Mouse (Mus musculus) E14TG2a.4 (cell line): ENCODE results near the gene Naip5.
"Not testable (repeated sequence)": the region's sequence is repeated elsewhere in the genome, so short reads cannot be mapped to it uniquely, and the experiment has no call there.

Experiments
- H3K27me3 ChIP-seq: 2 replicates; pipeline ENCODE4 v1.6.1; 2014; ENCODE audit warnings: low read length, control low read depth; ENCODE audit not compliant: insufficient read depth
- H3K36me3 ChIP-seq: 2 replicates; pipeline ENCODE4 v1.6.1; 2014; ENCODE audit warnings: low read length, control low read depth; ENCODE audit not compliant: insufficient read depth
- H3K4me1 ChIP-seq: replicated peaks from 2 replicates; pipeline ENCODE4 v1.6.1; 2014; ENCODE audit warnings: low read depth, low read length, control low read depth
- H3K4me3 ChIP-seq: replicated peaks from 2 replicates; pipeline ENCODE4 v1.5.1; 2014; ENCODE audit warnings: mild to moderate bottlenecking, low read length
- H3K9me3 ChIP-seq: 2 replicates; pipeline ENCODE4 v1.6.1; 2014; ENCODE audit warnings: low read length, control low read depth
- CTCF ChIP-seq: conservative IDR thresholded peaks from 2 replicates; pipeline ENCODE4 v1.5.1; 2014; ENCODE audit warnings: low read length
- NANOG ChIP-seq: IDR thresholded peaks from 2 replicates; pipeline ENCODE4 v1.6.1; 2014; ENCODE audit warnings: borderline replicate concordance, low read length, mixed read lengths
- POU5F1 ChIP-seq: IDR thresholded peaks from 2 replicates; pipeline ENCODE4 v1.6.1; 2014; ENCODE audit warnings: low read length, borderline replicate concordance

Gene Naip5

DNA sequence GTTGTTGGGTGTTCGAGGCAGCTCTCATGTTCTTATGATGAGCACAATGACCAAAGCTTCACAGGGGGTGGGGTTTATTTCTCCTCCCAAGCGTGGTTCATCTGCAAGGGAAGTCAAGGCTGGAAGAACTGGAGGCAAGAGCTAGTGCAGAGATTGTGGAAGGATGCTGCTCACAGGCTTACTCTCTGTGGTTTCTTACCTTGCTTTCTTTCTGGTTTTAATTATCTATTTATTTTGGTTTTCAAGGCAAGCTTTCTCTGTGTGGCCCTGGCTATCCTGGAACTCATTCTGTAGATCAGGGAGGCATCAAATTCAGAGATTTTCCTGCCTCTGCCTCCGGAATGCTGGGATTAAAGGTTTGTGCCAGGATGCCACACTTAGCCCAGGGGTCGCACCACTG is at the start of gene Naip5:
Gene Naip5 (minus strand): TSS at position 101 of the 400 bp plus-strand sequence.
- not testable (repeated sequence) for H3K9me3 ChIP-seq, H3K4me1 ChIP-seq, H3K4me3 ChIP-seq, H3K27me3 ChIP-seq, H3K36me3 ChIP-seq

GRCm38 (mm10) chr13:100284611-100285010 is 38.5 kb upstream of the Naip5 start:
- Histone ChIP-seq H3K36me3 (no peaks in the 10 kb centered on the region), H3K9me3 (peaks cover 20% of the 10 kb centered on the region), H3K4me1 (no peaks in the 10 kb centered on the region), H3K27me3 (no peaks in the 10 kb centered on the region), H3K4me3 (no peak overlapping the region)
- TF ChIP-seq NANOG (no peak), CTCF (no peak), POU5F1 (no peak)

DNA sequence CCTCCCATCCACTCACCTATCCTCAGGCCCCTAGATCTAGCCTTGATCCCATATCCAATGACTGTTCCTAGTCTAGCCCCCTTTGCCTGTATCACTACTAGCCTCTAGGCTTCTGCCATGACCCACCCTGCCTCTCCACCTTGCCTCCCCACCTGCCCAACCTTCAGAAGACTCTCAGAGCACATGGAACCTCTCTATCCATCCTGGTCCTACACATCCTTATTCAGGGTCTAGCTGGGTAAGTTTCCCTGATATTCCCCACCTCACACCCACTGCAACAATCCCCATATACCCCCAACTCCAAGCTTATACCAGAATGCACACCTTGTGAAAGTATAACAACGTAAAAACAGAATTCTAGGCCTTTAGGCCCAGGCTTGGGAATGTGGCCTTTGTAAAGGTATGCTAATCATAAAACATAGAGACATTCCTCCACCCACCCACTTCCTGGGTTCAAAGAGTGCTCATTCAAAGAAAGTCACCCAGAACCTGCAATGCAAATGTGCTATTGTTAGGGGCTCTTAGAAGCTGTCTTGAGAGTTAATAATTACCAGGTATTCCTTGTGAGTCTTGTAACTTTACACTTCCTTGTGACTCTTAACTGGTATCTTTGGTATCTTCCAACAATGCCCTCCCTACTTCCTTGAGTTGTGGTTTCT is 25.5 kb upstream of the Naip5 start:
- H3K36me3 ChIP-seq, H3K9me3 ChIP-seq, H3K4me3 ChIP-seq, H3K4me1 ChIP-seq, H3K27me3 ChIP-seq: not testable (repeated sequence)

GRCm38 (mm10) chr13:100256996-100257395 is 10.9 kb upstream of the Naip5 start:
- H3K4me1 ChIP-seq, H3K27me3 ChIP-seq, H3K36me3 ChIP-seq, H3K9me3 ChIP-seq, H3K4me3 ChIP-seq: not testable (repeated sequence)

- not testable (repeated sequence) for H3K4me1 ChIP-seq, H3K27me3 ChIP-seq, H3K9me3 ChIP-seq, H3K36me3 ChIP-seq, H3K4me3 ChIP-seq
Observed at GRCm38 (mm10) chr13:100255925-100256324, 9.8 kb upstream of the Naip5 start.

DNA sequence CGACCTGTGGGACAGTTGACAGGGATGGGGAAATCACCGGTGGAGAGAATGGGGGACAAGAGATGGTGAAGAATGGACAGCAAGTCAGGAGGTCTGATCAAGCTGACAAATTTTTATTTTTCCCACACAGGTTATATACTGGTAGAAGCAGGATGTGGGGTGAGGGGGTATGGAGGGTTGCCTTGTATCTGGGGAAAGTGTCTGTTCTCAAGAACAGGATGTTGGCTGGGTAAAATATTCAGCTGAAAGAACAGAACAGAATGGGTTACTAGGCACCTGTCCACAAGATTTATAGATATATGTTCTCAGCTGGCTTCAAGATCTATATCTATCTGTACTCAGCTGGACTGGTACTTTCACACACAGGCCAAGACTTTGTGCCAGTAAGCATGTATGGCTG is 5.8 kb upstream of the Naip5 start:
- H3K4me1 ChIP-seq, H3K27me3 ChIP-seq, H3K36me3 ChIP-seq, H3K9me3 ChIP-seq, H3K4me3 ChIP-seq: not testable (repeated sequence)

DNA sequence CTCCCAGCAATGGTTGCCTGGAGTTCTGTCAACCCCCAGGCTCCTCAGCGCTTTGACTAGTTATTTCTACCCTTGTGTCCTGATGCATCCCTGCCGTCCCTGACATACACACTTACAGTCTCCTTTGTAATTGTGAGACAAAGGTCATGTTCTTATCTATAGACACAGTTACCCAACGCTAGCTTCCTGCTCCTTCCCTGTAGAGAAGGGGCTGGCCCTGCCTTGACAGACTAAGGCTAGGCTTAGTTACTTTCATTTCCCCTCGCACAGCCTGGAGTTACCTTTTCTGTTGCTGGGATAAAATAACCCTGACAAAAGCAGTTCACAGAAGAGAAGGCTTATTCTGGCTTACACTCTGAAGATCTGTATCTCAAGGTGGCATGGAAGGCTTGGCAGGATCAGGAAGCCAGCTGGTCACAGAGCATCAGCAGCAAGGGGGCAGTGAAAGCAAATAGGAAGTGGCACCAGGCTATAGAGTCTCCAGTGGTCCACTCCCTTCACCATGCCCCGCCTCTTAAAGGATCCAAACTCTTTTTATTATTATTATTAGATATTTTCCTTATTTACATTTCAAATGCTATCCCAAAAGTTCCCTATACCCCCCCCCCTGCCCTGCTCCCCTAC is 885 bp upstream of the Naip5 start:
- H3K9me3 ChIP-seq, H3K36me3 ChIP-seq, H3K27me3 ChIP-seq, H3K4me1 ChIP-seq, H3K4me3 ChIP-seq: not testable (repeated sequence)

- Histone ChIP-seq H3K27me3 (0 out of 2 replicates have a peak, but pooled peaks cover 3% of the 10 kb centered on the region), H3K36me3 (no peaks in the 10 kb centered on the region), H3K4me1 (no peaks in the 10 kb centered on the region), H3K4me3 (no peak overlapping the region), H3K9me3 (no peaks in the 10 kb centered on the region)
- TF ChIP-seq POU5F1, result no peak
Observed at GRCm38 (mm10) chr13:100243702-100244101, 2.4 kb downstream of the Naip5 start.

DNA sequence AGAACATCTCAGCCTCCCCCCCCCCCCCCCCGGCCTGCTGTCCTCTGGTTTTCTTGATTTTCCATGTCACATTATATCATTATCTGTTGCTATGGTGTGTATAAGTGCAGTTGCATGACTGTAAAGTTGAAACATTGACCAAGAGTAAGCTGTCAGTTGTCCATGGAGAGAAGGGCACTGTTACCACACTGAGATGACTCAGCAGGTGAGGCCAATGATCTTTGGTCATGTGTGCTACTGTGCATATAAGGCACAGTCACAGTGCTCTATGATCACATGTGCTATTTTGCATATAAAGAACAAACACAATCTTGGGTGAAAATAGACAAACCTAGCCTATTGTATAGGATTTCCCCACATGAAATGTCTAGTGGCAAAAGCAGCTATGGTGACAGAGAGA is 32.4 kb downstream of the Naip5 start:
- not testable (repeated sequence) for H3K4me1 ChIP-seq, H3K4me3 ChIP-seq, H3K27me3 ChIP-seq, H3K36me3 ChIP-seq
- H3K9me3 ChIP-seq, result peaks cover 13% of the 10 kb centered on the region

DNA sequence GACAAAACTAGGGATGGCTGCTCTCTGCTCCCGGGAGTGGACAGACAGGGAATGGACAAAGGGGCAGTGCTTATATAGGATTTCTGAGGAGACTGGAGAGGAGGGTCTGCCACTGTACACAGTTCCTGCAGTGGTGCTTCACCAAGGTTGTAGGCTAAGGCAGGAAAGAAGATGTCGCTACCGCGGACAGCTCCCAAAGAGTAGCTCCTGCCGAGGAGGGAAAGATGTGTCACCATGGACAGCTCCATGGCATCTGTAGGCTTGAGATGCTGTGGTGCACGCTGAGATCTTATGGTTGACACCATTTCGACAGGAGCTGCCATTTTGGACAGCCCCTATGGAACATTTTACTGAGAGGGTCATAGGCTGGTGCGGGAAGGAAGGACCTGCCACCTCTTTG is 35.6 kb downstream of the Naip5 start:
- Histone ChIP-seq H3K4me1 (no peaks in the 10 kb centered on the region), H3K4me3 (no peak overlapping the region), H3K27me3 (no peaks in the 10 kb centered on the region), H3K9me3 (peaks cover 18% of the 10 kb centered on the region), H3K36me3 (no peaks in the 10 kb centered on the region)
- no peak for TF ChIP-seq POU5F1
- TF ChIP-seq NANOG, result no peak
- TF ChIP-seq CTCF, result no peak
